Comparison of ENCODE assay signal across 9 mouse cellular contexts in genomic region chr16:31506665-31507456, GRCm38 (mm10).
DNase-seq lines count a peak whose midpoint lies in the region; ATAC-seq lines count a peak whose summit lies in the region.
"Had no signal": no experiment of that assay in that cellular context is flagged by ENCODE, and none has a peak within 500 bp of the region (broad histone marks: within the 10 kb centered on the region; RNA-seq: fewer than 3 reads in every experiment).

No protein-coding gene starts in this region.

- DNase-seq in adrenal gland, adult (ENCODE audit: inconsistent age in 2 of 2, low spot score in 1 of 2): peak; percentile 87 to 94
- no peak for DNase-seq in adrenal gland, postnatal 4 days (ENCODE audit: low spot score in 2 of 2)
- peak; percentile 56 to 78 for DNase-seq in urinary bladder, adult 18-20 months (ENCODE audit: low spot score in 2 of 2)
- DNase-seq in urinary bladder, postnatal 10 days (ENCODE audit: low spot score): no peak
- peak; percentile 16 to 38 for DNase-seq in lung, postnatal 4 days
- DNase-seq in left cerebral cortex, adult 11 months (ENCODE audit: low spot score): no peak
- no peak for DNase-seq in gastrocnemius, adult 8-10 months (ENCODE audit: low spot score in 2 of 2)

- no peak overlapping the region for H3K4me2 ChIP-seq in kidney, embryonic 16.5 days (replicated peaks; ENCODE audit: low read depth, low read length)
- H3K4me2 ChIP-seq: hindbrain, embryonic 15.5 days had no signal

- WGBS in kidney, embryonic 16.5 days: 42% methylated on average over 10 of the region's 10 CpGs

- no peaks in the 10 kb centered on the region; the same call in 1 of the 2 replicates for H3K9me3 ChIP-seq in kidney, embryonic 16.5 days (ENCODE audit: low read length)
- H3K9me3 ChIP-seq: hindbrain, embryonic 15.5 days had no signal

- H3K4me3 ChIP-seq in kidney, embryonic 16.5 days (ENCODE audit: low read length): no peak overlapping the region
- H3K4me3 ChIP-seq: hindbrain, embryonic 15.5 days had no signal

- no peaks in the 10 kb centered on the region for H3K27me3 ChIP-seq in kidney, embryonic 16.5 days (ENCODE audit: insufficient read depth, low read length)
- H3K27me3 ChIP-seq: hindbrain, embryonic 15.5 days had no signal

- 0 out of 2 replicates have a peak overlapping the region, but pooled peaks have one; percentile 2 for H3K9ac ChIP-seq in kidney, embryonic 16.5 days (replicated peaks; ENCODE audit: low read length)
- H3K9ac ChIP-seq: hindbrain, embryonic 15.5 days had no signal

- ATAC-seq in kidney, embryonic 16.5 days (ENCODE audit: low FRiP score, low TSS enrichment): peak; percentile 40; the same call in 1 of the 2 replicates

- H3K27ac ChIP-seq in kidney, embryonic 16.5 days (ENCODE audit: low read length): peak overlapping the region; percentile 37; the same call in 1 of the 2 replicates
- H3K27ac ChIP-seq: hindbrain, embryonic 15.5 days had no signal

- no peaks in the 10 kb centered on the region for H3K36me3 ChIP-seq in kidney, embryonic 16.5 days (ENCODE audit: insufficient read depth, low read length)
- H3K36me3 ChIP-seq: hindbrain, embryonic 15.5 days had no signal

- peaks cover 19% of the 10 kb centered on the region for H3K4me1 ChIP-seq in kidney, embryonic 16.5 days (ENCODE audit: insufficient read depth, low read length)

Comparison
In these comparisons a context has a peak if more than half of its experiments do, and no peak if none do; other contexts are left out.
1. DNase-seq: peak in adrenal gland, adult (2 of 2), urinary bladder, adult 18-20 months (2 of 2) and lung, postnatal 4 days (2 of 2); none in adrenal gland, postnatal 4 days (0 of 2), urinary bladder, postnatal 10 days (single experiment), left cerebral cortex, adult 11 months (single experiment) and gastrocnemius, adult 8-10 months (0 of 2).